Mouse (Mus musculus) cerebellum, adult 9-11 months (tissue): ENCODE measurements at regions not wholly inside any gene's neighbourhood (a gene's known extent, or its start where the extent isn't known, plus 50 kb on each side); places are given as distances from the start of the nearest gene placed in this dataset.
"Not testable (repeated sequence)": the region's sequence is repeated elsewhere in the genome, so short reads cannot be mapped to it uniquely, and the experiment has no call there.

Experiments
- DNase-seq: peaks from one replicate; pipeline ENCODE4 v3.0.0; 2022

GRCm38 (mm10) chr3:7079073-7079472, 458.8 kb upstream of the 1700008P02Rik start:
- no peak for DNase-seq

GRCm38 (mm10) chr3:7076850-7077249, 456.6 kb upstream of the 1700008P02Rik start:
- DNase-seq, result no peak

GRCm38 (mm10) chr3:7074488-7074887, 454.2 kb upstream of the 1700008P02Rik start:
- no peak for DNase-seq

- no peak for DNase-seq
Observed at GRCm38 (mm10) chr3:7041372-7042057, 421.3 kb upstream of the 1700008P02Rik start.

DNA sequence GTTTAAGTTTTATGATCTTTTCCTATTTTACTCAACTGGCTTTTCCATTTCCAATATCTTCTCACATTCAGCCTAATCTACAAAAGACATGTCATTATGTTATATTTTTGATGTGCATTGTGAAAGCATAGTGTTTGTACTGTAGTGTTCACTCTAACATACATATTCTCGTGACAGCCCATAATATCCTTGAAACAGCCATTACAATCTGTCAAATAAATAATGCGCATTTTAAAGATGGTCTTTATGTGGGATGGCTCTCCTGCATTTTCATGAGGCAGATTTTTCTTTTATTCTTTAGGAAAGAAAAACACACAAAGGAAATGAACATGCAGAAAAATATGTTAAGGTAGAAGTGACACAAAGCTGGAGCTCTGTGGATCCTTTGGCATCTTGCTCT, 415.6 kb upstream of the 1700008P02Rik start:
- no peak for DNase-seq

- peak; percentile 7 for DNase-seq
Observed at GRCm38 (mm10) chr3:7027845-7028244, 407.6 kb upstream of the 1700008P02Rik start.

- no peak for DNase-seq
Observed at GRCm38 (mm10) chr3:7014345-7014973, 394.2 kb upstream of the 1700008P02Rik start.

- no peak for DNase-seq
Observed at GRCm38 (mm10) chr3:7013516-7013915, 393.3 kb upstream of the 1700008P02Rik start.

- no peak for DNase-seq
Observed at GRCm38 (mm10) chr3:7010294-7011087, 390.2 kb upstream of the 1700008P02Rik start.

DNA sequence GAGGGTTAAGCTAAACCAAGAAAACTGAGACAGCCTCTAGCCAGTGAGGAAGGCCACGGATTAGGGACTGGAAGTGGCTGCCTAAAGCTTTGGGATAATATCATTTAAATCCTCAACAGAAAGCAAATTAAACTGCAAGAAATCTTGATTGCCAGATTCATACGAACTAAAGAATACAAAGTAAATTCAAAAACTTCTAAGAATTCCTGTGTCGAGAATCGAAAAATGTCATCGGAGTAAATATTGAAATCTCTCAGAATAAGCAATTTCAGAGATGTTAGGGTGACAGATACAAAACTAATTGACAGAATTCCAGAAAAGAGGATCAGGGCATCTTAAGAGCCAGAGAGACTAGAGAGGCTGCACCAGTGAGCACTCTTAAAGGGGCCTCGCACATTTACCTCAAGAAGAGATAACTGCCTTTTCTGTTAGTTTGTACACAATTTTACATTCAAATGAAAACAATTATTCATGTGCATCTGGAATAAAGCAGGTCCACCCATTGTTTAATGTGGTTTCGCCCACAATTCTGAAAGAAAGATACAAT, 388.5 kb upstream of the 1700008P02Rik start:
- no peak for DNase-seq

- no peak for DNase-seq
Observed at GRCm38 (mm10) chr3:7007811-7008359, 387.6 kb upstream of the 1700008P02Rik start.

DNA sequence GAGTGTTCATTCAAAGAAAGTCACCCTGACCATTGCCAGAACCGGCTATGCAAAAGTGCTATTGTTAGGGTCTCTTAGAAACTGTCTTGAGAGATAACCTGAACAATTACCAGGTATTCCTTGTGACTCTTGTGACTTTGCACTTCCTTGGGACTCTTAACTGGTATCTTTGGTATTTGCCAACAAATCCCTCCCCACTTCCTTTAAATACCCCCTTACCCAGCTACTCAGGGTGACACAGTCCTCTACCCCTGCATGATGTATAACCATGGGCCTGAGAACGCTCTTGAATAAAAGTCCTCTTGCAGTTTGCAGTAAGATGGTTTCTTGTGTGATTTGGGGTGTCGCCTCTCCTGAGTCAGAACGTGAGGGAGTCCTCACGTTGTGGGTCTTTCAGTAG, 371.5 kb upstream of the 1700008P02Rik start:
- not testable (repeated sequence) for DNase-seq

DNA sequence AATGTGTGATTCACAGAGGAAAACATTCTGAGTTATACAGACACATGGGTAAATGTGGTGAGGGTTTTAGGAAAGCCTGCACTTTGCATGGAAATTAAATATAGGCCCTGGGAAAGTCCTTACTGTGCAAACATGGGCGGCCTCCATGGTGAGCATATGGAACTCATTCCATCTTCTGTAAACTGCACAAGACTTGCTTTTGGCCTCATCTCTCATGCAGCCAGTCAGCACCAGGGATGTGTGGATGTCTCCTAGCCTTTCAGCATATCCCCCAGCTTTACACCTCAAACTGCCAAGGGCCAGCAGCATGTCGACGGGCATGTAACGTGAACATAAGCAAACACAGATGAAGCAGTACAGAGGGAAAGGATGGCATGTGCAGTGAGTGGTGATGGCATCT, 364.7 kb upstream of the 1700008P02Rik start:
- no peak for DNase-seq

- DNase-seq, result no peak
Observed at GRCm38 (mm10) chr3:6957681-6958080, 337.4 kb upstream of the 1700008P02Rik start.

- no peak for DNase-seq
Observed at GRCm38 (mm10) chr3:6932535-6933103, 312.4 kb upstream of the 1700008P02Rik start.

DNA sequence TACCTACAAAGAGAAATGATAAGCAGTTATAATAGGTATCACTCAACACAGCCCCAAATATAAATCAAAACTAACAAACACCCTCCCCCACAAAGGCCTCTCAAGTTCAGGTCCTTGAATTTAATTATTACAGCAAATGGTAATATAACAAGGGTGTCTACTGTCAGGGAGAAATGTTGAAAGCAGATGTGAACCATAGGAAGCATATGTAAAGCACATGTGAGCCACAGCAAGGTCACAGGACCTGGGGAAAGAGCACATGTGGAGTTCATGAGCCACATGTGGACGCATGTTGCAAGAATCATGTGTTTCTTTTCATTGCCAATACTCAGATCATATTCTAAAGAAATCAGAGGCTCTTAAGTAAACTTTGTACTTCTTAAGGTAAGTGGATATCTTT, 306.5 kb upstream of the 1700008P02Rik start:
- DNase-seq, result no peak

DNA sequence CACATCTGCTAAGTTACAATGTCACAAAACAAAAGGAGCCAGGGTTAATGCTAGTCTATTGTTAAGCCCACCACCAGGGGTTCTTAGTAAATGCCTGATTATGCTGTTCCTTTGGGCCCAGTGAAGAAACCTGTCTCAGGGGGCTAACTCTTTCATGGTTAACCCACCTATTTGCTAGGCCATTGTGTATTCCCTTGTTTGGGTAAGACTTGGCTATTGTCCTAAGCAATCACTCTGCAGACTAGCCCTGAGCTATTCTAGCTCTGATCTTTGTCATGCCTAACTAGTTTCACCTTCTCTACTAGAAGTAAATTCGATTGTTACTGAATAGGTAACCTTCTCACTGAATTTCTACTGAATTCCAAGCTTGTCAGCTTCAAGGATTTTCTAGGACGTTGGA, 302.4 kb upstream of the 1700008P02Rik start:
- DNase-seq, result not testable (repeated sequence)

- DNase-seq, result no peak
Observed at GRCm38 (mm10) chr3:6920253-6920652, 300.0 kb upstream of the 1700008P02Rik start.

DNA sequence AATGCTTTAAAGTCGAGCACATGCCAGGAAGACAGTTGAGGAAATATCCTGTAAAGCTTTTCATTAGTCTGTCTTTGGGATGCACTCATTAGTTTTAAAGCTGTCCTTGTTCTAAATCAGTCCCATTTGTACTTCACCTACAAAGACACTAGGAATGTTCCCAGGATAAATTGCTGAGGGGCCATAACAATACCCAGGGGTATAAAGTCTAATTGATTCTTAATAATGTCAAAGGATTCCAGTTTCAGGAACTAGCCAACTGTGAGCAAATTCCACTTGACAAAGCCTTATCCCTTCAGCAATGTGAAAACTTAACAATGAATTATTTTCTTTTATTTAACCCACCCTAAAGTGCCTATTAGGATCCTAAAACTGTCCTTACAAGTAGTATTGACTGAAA, 267.7 kb upstream of the 1700008P02Rik start:
- DNase-seq, result no peak

GRCm38 (mm10) chr3:6887053-6887700, 266.9 kb upstream of the 1700008P02Rik start:
- DNase-seq, result no peak

- DNase-seq, result no peak
Observed at GRCm38 (mm10) chr3:6886200-6887052, 266.2 kb upstream of the 1700008P02Rik start.
